Mouse (Mus musculus): ENCODE results near the gene Gstt2. TPM values are rescaled to one million over a fixed set of nuclear protein-coding genes. Genes with fewer than 3 reads are reported as not detected.

Gene Gstt2
- polyA plus RNA-seq, 1 experiment = 73.4 TPM

DNA sequence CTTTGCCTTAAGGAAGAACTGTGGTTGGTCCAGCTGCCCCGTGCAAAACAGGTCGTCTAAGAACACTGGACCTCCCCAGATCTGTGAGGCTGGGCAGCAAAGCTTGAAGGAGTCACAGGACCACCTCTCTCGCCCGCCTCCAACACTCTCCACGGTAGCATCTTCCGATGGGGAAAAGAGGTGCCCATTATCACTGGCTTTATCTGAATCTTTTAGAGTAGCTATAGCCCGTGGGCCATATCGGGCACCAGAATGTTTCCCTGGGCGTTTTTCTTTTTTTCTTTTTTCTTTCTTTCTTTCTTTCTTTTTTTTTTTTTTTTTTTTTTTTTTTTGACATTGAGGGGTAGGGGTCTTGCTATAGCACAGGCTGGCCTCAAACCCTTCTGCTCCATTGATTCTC is 2.5 kb downstream of the Gstt2 start:
- no peak for DNase-seq (ENCODE audit: low read depth in 1 of 2, low spot score in 2 of 2)
- WGBS = 7% methylated on average over 9 of the region's 9 CpGs
- Histone ChIP-seq H3K4me1 (ENCODE audit: control insufficient read depth, insufficient read depth, insufficient read length) (peaks cover 13% of the 10 kb centered on the region; the same call in 1 of the 2 replicates), H3K4me3 (ENCODE audit: extremely low read depth, insufficient read depth, insufficient read length) (peak overlapping the region; percentile 61), H3K36me3 (ENCODE audit: control insufficient read depth, insufficient read depth, low read length) (no peaks in the 10 kb centered on the region), H3K27ac (ENCODE audit: insufficient read depth, low read length) (peak overlapping the region; percentile 78), H3K27me3 (ENCODE audit: control insufficient read depth, insufficient read depth, low read length) (no peaks in the 10 kb centered on the region)
- TF ChIP-seq CTCF (IDR thresholded peaks at IDR 0.05; ENCODE audit: extremely low read depth, insufficient read depth, insufficient read length, insufficient replicate concordance) (no peak), POLR2A (IDR thresholded peaks at IDR 0.05; ENCODE audit: low read depth, low read length) (no peak)

DNA sequence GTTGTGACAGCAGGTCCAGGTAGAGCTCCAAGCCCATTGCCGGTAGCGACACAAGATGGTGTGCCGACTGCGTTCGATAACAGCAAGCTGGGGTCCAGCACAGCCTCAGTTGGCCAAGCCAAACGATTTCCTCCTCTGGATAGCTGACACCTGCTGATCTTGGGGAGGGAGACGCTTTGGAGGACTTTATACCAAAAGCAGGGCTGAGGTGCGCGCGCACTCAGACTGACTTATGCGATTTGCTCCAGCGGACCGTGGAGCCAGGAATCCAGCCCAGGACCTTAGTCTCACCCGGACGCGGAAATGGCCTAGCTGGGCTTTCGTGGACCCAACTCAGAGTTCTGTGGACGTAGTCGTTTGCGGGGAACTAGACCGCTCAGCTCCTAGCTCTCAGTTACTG is 3.0 kb downstream of the Gstt2 start:
- peaks cover 13% of the 10 kb centered on the region; the same call in 1 of the 2 replicates for H3K4me1 ChIP-seq (ENCODE audit: control insufficient read depth, insufficient read depth, insufficient read length)
- peak overlapping the region; percentile 61 for H3K4me3 ChIP-seq (ENCODE audit: extremely low read depth, insufficient read depth, insufficient read length)
- H3K27me3 ChIP-seq (ENCODE audit: control insufficient read depth, insufficient read depth, low read length) = no peaks in the 10 kb centered on the region
- WGBS = 3% methylated on average over 21 of the region's 21 CpGs
- TF ChIP-seq POLR2A (IDR thresholded peaks at IDR 0.05; ENCODE audit: low read depth, low read length) (no peak; the same call in 1 of the 2 replicates), CTCF (IDR thresholded peaks at IDR 0.05; ENCODE audit: extremely low read depth, insufficient read depth, insufficient read length, insufficient replicate concordance) (no peak)
- H3K27ac ChIP-seq (ENCODE audit: insufficient read depth, low read length) = peak overlapping the region; percentile 73
- H3K36me3 ChIP-seq (ENCODE audit: control insufficient read depth, insufficient read depth, low read length) = no peaks in the 10 kb centered on the region
- peak; percentile 37 to 66 for DNase-seq (ENCODE audit: low read depth in 1 of 2, low spot score in 2 of 2)

DNA sequence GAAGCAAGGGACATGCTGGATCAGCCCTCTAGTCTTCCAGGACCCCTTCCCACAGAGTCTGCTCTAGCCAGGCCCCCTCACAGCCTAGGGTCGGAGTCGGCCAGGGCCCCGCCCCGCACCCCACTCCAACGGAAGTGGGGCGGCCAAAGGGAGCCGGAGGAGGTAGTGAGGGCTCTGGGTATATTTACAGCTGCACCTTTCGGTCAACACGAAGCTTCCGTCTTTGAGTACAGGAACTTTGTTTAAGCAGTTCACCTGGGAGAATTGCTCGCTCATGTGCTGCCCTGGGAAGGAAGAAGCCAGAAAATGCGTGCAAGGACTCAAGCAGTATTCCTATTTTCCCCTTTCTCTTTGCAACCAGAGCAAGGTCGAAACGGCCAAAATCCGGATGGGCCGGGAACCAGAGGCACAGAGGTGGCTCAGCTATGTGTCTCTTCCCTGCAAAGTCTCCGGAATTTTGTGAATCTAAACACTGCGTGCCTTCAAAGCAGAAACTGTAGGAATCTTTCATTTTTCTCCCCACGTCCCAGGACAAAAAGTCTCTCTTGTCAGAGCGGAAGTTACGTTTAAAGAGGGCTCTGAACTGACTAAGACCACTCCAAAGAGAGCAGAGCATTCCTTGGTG is 3.7 kb downstream of the Gstt2 start:
- Histone ChIP-seq H3K4me3 (ENCODE audit: extremely low read depth, insufficient read depth, insufficient read length) (peak overlapping the region; percentile 61), H3K4me1 (ENCODE audit: control insufficient read depth, insufficient read depth, insufficient read length) (peaks cover 13% of the 10 kb centered on the region; the same call in 1 of the 2 replicates), H3K27me3 (ENCODE audit: control insufficient read depth, insufficient read depth, low read length) (no peaks in the 10 kb centered on the region), H3K36me3 (ENCODE audit: control insufficient read depth, insufficient read depth, low read length) (no peaks in the 10 kb centered on the region), H3K27ac (ENCODE audit: insufficient read depth, low read length) (peak overlapping the region; percentile 63)
- 12% methylated on average over 21 of the region's 21 CpGs for WGBS
- TF ChIP-seq CTCF (IDR thresholded peaks at IDR 0.05; ENCODE audit: extremely low read depth, insufficient read depth, insufficient read length, insufficient replicate concordance) (no peak), POLR2A (IDR thresholded peaks at IDR 0.05; ENCODE audit: low read depth, low read length) (no peak)
- DNase-seq (ENCODE audit: low read depth in 1 of 2, low spot score in 2 of 2) = peak in 1 of 2 experiments; percentile 42

DNA sequence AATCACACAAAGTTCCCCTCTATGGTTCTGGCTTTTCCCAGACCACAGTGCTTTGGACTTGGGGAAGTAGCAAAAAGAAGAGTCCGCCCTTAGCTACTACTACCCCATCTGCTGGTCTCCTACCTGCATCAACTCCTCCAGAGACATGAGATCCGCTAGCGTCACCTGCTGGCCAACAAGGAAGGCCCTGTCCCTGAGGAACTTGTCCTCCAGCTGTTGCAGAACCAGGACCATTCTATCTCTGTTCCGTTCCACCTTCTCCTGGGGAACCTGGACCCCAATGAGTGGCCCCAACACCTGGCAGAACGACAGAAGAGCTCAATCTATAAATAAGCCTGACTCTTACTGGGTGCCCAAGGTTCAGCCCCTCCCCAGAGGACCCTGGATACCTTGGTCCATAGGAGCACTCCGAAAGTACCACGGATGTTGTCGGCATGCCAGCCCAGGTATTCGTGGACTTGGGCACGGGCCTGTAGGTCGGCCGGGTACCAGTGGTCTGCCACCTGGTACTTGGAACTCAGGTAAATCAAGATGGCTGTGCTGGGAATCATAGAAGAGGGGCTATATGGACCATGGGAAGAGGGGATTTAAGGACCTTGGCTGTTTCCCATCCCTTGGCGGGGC is 4.8 kb downstream of the Gstt2 start:
- Histone ChIP-seq H3K27ac (ENCODE audit: insufficient read depth, low read length) (no peak overlapping the region), H3K4me3 (ENCODE audit: extremely low read depth, insufficient read depth, insufficient read length) (no peak overlapping the region), H3K27me3 (ENCODE audit: control insufficient read depth, insufficient read depth, low read length) (no peaks in the 10 kb centered on the region), H3K4me1 (ENCODE audit: control insufficient read depth, insufficient read depth, insufficient read length) (peaks cover 9% of the 10 kb centered on the region; the same call in 1 of the 2 replicates), H3K36me3 (ENCODE audit: control insufficient read depth, insufficient read depth, low read length) (no peaks in the 10 kb centered on the region)
- peak; percentile 52 to 70 for DNase-seq (ENCODE audit: low read depth in 1 of 2, low spot score in 2 of 2)
- TF ChIP-seq POLR2A (IDR thresholded peaks at IDR 0.05; ENCODE audit: low read depth, low read length) (no peak), CTCF (IDR thresholded peaks at IDR 0.05; ENCODE audit: extremely low read depth, insufficient read depth, insufficient read length, insufficient replicate concordance) (peak; percentile 69; the same call in 1 of the 2 replicates)
- 74% methylated on average over 13 of the region's 13 CpGs for whole genome bisulfite sequencing

DNA sequence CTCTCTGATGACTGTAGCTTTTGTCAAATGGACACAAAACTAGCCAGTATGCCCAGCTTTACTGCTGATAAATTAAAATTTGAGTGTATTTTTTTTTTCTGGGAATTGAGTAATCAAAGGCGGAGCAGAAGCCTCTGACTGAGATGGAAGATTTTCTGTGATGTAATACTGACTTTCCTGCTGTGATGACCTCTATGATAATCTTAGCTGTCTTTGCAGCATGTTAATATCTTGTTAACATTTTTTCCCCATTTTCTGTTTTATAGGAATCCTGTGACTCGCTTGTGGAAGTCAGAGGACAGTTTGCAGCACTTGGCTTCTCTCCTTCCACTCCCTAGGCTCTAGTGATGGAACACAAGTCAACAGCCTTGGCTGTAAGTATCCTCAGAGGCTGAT is 7.0 kb downstream of the Gstt2 start:
- Histone ChIP-seq H3K27ac (ENCODE audit: insufficient read depth, low read length) (no peak overlapping the region), H3K4me3 (ENCODE audit: extremely low read depth, insufficient read depth, insufficient read length) (no peak overlapping the region), H3K27me3 (ENCODE audit: control insufficient read depth, insufficient read depth, low read length) (no peaks in the 10 kb centered on the region), H3K36me3 (ENCODE audit: control insufficient read depth, insufficient read depth, low read length) (no peaks in the 10 kb centered on the region), H3K4me1 (ENCODE audit: control insufficient read depth, insufficient read depth, insufficient read length) (0 out of 2 replicates have a peak, but pooled peaks cover 5% of the 10 kb centered on the region)
- DNase-seq (ENCODE audit: low read depth in 1 of 2, low spot score in 2 of 2) = no peak
- whole genome bisulfite sequencing = 80% methylated on average over 2 of the region's 2 CpGs
- TF ChIP-seq POLR2A (IDR thresholded peaks at IDR 0.05; ENCODE audit: low read depth, low read length) (no peak), CTCF (IDR thresholded peaks at IDR 0.05; ENCODE audit: extremely low read depth, insufficient read depth, insufficient read length, insufficient replicate concordance) (no peak)

DNA sequence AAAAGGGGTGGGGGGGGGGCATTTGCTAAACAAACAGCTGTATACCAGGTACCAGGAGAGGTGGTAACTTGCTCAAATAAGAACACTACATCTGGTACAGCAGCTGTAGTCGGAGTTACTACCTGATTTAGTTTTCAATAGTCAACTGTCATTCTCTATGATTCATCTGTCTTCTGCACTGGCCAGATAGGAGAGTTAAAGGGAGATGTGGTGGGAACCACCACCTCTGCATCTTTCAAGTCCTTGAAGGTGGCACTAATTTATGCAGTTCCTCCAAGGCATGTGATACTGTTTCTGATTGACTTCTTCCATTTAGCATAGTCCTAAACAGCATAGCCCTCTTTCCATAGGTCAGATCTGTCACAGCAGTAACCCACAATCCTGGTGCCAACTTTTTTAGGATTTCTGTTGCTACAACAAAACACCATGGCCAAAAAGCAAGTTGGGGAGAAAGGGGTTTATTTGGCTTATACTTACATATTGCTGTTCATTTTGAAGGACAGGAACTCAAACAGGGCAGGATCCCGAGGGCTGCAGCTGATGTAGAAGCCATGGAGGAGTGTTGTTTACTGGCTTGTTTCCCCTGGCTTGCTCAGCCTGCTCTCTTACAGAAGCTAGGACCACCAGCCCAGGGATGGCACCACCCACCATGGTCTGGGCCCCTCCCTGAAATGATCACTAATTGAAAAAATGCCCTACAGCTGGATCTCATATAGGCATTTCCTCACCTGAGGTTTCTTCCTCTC is 7.5 kb downstream of the Gstt2 start:
- Histone ChIP-seq H3K4me1 (ENCODE audit: control insufficient read depth, insufficient read depth, insufficient read length) (0 out of 2 replicates have a peak, but pooled peaks cover 5% of the 10 kb centered on the region), H3K27me3 (ENCODE audit: control insufficient read depth, insufficient read depth, low read length) (no peaks in the 10 kb centered on the region), H3K4me3 (ENCODE audit: extremely low read depth, insufficient read depth, insufficient read length) (no peak overlapping the region), H3K36me3 (ENCODE audit: control insufficient read depth, insufficient read depth, low read length) (no peaks in the 10 kb centered on the region), H3K27ac (ENCODE audit: insufficient read depth, low read length) (no peak overlapping the region)
- WGBS = 70% methylated on average over 2 of the region's 2 CpGs
- no peak for DNase-seq (ENCODE audit: low read depth in 1 of 2, low spot score in 2 of 2)
- no peak for TF ChIP-seq POLR2A (IDR thresholded peaks at IDR 0.05; ENCODE audit: low read depth, low read length)
- no peak for TF ChIP-seq CTCF (IDR thresholded peaks at IDR 0.05; ENCODE audit: extremely low read depth, insufficient read depth, insufficient read length, insufficient replicate concordance)
